Mouse (Mus musculus) neural tube, embryonic 11.5 days (tissue): ENCODE measurements around the gene Dio1. TPM values are rescaled to one million over a fixed set of nuclear protein-coding genes. Genes with fewer than 3 reads are reported as not detected.

Experiments
- ATAC-seq: fragments of 200-750 bp; cut with Nextera tagmentation; 2 replicates; pipeline ENCODE4 v1.8.0; 2017; ENCODE audit warnings: moderate number of reproducible peaks, mild to moderate bottlenecking, moderate TSS enrichment, moderate library complexity; ENCODE audit not compliant: insufficient read depth, low FRiP score, low TSS enrichment
- DNase-seq: peaks from one replicate; pipeline ENCODE4 v3.0.0-alpha.2; 2015; ENCODE audit warnings: low spot score
- H3K27ac ChIP-seq: fragments of 300-500 bp; sonication (generic); 2 replicates; pipeline ENCODE4 v1.5.1; 2014; ENCODE audit warnings: low read depth, mild to moderate bottlenecking, low read length
- H3K27me3 ChIP-seq: fragments of 300-500 bp; sonication (generic); 2 replicates; pipeline ENCODE4 v1.6.1; 2014; ENCODE audit warnings: mild to moderate bottlenecking, low read length, mixed read lengths; ENCODE audit not compliant: control insufficient read depth, insufficient read depth
- H3K36me3 ChIP-seq: fragments of 300-500 bp; sonication (generic); 2 replicates; pipeline ENCODE4 v1.6.1; 2014; ENCODE audit warnings: mild to moderate bottlenecking, low read length, moderate library complexity, mixed read lengths; ENCODE audit not compliant: control insufficient read depth, insufficient read depth
- H3K4me1 ChIP-seq: fragments of 300-500 bp; sonication (generic); 2 replicates; pipeline ENCODE4 v1.6.1; 2014; ENCODE audit warnings: low read length, mixed read lengths; ENCODE audit not compliant: control insufficient read depth, insufficient read depth
- H3K4me2 ChIP-seq: fragments of 300-500 bp; sonication (generic); 2 replicates; pipeline ENCODE4 v1.6.1; 2014; ENCODE audit warnings: low read depth, mild to moderate bottlenecking, moderate library complexity
- H3K4me3 ChIP-seq: fragments of 300-500 bp; sonication (generic); 2 replicates; pipeline ENCODE4 v1.5.1; 2014; ENCODE audit warnings: low read depth, low read length
- H3K9ac ChIP-seq: fragments of 300-500 bp; sonication (generic); 2 replicates; pipeline ENCODE4 v1.6.1; 2014; ENCODE audit warnings: mild to moderate bottlenecking, low read length
- H3K9me3 ChIP-seq: fragments of 300-500 bp; sonication (generic); 2 replicates; pipeline ENCODE4 v1.6.1; 2016; ENCODE audit warnings: low read length; ENCODE audit not compliant: control insufficient read depth
- WGBS: fragments of 180-500 bp; shearing (Covaris S2); extraction: QIAGEN DNeasy Blood & Tissue Kit; methylation state at CpG from one replicate; pipeline ENCODE4 v1.1.7; 2014; 5-methylcytosine and 5-hydroxymethylcytosine counted together
- polyA plus RNA-seq: library from polyadenylated mRNA; unstranded; fragments of >200 nt; fragmentation: Nextera tagmentation; extraction: Ambion mirVana; gene quantifications from 2 replicates; pipeline ENCODE4 v1.2.1, GENCODE M21; 2014

Gene Dio1
- polyA plus RNA-seq, 1 experiment from 2014 or later, result not detected

DNA sequence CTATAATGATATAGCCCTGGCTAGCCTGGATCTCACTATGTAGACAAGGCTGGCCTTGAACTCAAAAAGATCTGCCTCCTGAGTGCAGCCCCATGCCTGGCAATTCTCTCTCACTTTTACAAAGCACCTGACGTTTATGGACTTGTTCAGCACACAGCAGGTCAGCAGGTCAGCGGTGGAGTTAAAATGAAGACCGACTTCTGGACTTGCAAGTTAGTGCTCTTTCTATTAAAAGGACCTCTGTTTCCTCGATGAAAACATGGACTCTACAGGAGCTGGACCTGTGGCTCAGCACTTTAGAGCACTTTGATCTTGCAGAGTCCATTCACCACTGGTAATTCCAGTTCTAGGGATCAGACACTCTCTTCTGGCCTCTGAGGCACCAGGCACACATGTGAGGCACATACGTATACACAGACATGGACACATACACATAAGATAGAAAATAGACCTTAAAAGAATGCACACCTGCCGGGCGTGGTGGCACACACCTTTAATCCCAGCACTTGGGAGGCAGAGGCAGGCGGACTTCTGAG lies 8.8 kb downstream of the Dio1 start:
- Histone ChIP-seq H3K9ac (no peak overlapping the region), H3K36me3 (no peaks in the 10 kb centered on the region), H3K27ac (no peak overlapping the region), H3K9me3 (no peaks in the 10 kb centered on the region), H3K4me3 (no peak overlapping the region), H3K27me3 (no peaks in the 10 kb centered on the region), H3K4me1 (no peaks in the 10 kb centered on the region), H3K4me2 (no peak overlapping the region)
- ATAC-seq (no peak), DNase-seq (no peak)
- WGBS, result 85% methylated on average over 8 of the region's 8 CpGs

DNA sequence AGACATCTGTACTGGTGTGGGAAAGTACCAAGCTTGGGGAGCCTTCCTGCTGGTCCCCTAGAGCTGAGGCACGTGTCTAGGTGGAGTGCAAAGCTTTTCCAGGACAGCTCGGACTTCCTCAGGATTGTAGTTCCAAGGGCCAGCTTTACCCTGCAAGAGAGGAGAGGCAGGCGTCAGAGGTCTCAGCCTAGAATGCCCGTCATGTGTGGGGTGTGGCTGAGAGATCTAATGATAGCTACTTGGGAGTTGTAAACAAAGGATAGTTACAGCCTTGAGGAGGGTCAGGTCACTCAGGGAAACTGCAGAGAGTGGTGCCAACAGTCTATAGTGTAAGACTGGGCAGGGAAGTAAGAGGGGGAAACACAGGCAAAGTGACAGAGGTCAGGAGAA lies 14.7 kb downstream of the Dio1 start:
- WGBS, result 49% methylated on average over 4 of the region's 4 CpGs
- H3K9ac ChIP-seq, result no peak overlapping the region
- H3K4me3 ChIP-seq, result no peak overlapping the region
- no peaks in the 10 kb centered on the region for H3K9me3 ChIP-seq
- no peak overlapping the region for H3K4me2 ChIP-seq
- H3K27ac ChIP-seq, result no peak overlapping the region
- H3K4me1 ChIP-seq, result no peaks in the 10 kb centered on the region
- no peaks in the 10 kb centered on the region for H3K36me3 ChIP-seq
- ATAC-seq (no peak), DNase-seq (no peak)
- H3K27me3 ChIP-seq, result no peaks in the 10 kb centered on the region

DNA sequence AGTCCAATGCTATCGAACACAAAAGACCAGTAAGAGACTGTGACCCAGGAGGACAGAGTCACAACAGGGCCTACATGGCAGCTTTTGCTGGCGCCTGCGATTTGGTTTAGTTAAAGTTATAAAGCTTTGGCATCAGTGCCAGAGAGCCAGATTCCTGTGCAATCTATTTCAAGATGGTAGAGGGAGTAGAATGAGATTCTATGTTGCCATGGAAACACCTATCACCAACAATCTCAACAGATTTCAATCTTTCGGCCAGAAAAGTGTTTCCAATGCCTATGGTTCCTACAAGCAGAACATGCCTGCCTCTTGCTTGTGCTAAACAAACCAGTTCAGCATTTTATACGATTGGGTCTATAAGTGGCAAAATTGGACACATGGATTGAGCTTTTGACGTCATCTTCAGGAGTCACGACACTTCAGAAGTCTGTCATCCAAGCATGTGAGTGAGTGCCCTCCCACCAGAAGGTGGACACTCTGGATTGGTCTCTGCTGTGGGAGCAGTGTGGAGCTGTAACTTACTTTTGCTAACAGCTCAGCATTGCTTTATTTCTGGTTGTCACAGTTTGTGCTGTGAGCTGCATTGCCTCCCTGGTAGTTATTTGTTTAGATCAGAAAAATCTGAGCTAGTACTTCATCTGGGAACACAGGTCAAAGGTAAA lies 15.2 kb downstream of the Dio1 start:
- ATAC-seq (no peak), DNase-seq (no peak)
- Histone ChIP-seq H3K4me1 (no peaks in the 10 kb centered on the region), H3K27me3 (no peaks in the 10 kb centered on the region), H3K4me2 (no peak overlapping the region), H3K9ac (no peak overlapping the region), H3K9me3 (no peaks in the 10 kb centered on the region), H3K4me3 (no peak overlapping the region), H3K36me3 (no peaks in the 10 kb centered on the region), H3K27ac (no peak overlapping the region)
- WGBS, result 89% methylated on average over 7 of the region's 7 CpGs

DNA sequence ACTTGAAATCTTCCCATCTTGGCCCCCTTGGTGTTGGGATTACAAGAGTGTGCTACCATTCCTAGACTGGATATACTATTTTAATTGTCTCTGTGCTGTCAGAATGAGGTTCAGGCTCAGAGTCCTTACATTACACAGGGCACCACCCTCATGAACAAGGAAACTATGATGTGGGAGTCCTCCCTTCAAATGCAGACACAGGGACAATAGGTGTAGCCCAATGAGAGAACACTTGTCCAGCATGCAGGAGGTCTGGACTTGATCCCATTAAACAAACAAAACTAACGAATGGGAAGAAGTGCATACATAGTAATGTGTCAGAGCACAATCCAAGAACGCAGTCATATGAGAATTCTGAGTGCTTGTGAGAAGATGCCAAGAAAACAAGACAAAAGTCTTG lies 19.5 kb downstream of the Dio1 start:
- Histone ChIP-seq H3K4me2 (no peak overlapping the region), H3K4me1 (no peaks in the 10 kb centered on the region), H3K4me3 (no peak overlapping the region), H3K27me3 (no peaks in the 10 kb centered on the region), H3K9ac (no peak overlapping the region), H3K27ac (no peak overlapping the region), H3K9me3 (no peaks in the 10 kb centered on the region), H3K36me3 (no peaks in the 10 kb centered on the region)
- 92% methylated on average over 2 of the region's 2 CpGs for WGBS
- DNase-seq, result no peak
- ATAC-seq, result no peak

DNA sequence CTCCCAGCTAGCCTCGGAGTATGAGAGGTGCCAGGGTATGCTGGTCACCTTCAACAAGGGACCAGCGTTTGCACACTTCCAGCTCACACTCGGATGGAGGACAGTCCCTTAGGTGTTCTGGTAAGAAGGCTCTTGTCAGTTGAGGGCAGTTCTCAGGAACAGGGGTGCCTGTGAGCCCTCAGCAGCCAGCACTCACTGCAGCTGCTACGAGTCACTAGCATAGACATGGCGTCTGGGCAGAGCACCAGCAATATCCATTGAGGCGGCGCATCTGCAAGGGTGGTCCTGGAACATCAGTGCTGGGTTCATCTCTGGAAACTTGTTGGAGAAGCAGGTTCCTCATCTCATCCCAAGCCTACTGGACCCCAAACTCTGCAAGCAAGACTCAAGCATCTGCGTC lies 20.6 kb downstream of the Dio1 start:
- H3K4me3 ChIP-seq, result no peak overlapping the region
- no peak overlapping the region for H3K4me2 ChIP-seq
- DNase-seq, result no peak
- ATAC-seq, result no peak
- no peaks in the 10 kb centered on the region for H3K4me1 ChIP-seq
- H3K9ac ChIP-seq, result no peak overlapping the region
- WGBS, result 92% methylated on average over 8 of the region's 8 CpGs
- no peaks in the 10 kb centered on the region for H3K36me3 ChIP-seq
- no peak overlapping the region for H3K27ac ChIP-seq
- H3K9me3 ChIP-seq, result no peaks in the 10 kb centered on the region
- H3K27me3 ChIP-seq, result no peaks in the 10 kb centered on the region

DNA sequence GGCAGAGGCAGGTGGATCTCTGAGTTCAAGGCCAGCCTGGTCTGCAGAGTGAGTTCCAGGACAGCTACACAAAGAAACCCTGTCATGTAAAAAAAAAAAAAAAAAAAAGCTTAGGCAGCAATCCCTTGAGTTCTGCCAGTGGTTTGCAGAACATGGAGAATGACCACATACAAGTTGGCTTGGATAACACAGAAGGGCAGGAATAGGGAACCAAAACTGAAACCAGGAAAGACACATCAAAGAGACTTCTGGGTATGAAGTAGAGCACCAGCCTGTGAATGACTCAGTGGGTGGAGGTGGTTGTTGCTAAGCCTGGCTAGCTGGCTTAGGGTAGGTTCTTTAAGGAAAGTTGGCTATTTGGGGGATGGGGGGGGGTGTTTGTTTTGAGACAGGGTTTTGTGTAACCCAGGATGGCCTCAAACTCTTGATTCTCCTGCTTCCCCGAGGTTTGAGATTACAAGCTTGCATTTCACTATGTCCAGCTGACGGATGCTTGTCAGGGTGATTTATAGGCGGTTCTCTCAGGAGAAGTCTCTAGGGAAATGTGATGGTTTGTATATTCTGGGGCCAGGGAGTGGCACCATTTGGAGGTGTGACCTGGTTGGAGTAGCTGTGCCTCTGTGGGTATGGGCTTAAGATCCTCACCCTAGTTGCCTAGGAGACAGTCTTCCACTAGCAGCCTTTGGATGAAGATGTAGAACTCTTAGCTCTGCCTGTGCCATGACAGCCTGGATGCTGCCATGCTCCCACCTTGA lies 21.3 kb downstream of the Dio1 start:
- Histone ChIP-seq H3K4me1 (no peaks in the 10 kb centered on the region), H3K27me3 (no peaks in the 10 kb centered on the region), H3K36me3 (no peaks in the 10 kb centered on the region), H3K27ac (no peak overlapping the region), H3K9ac (no peak overlapping the region), H3K4me2 (no peak overlapping the region), H3K4me3 (no peak overlapping the region), H3K9me3 (no peaks in the 10 kb centered on the region)
- ATAC-seq (no peak), DNase-seq (no peak)
- WGBS, result 78% methylated on average over 3 of the region's 3 CpGs

DNA sequence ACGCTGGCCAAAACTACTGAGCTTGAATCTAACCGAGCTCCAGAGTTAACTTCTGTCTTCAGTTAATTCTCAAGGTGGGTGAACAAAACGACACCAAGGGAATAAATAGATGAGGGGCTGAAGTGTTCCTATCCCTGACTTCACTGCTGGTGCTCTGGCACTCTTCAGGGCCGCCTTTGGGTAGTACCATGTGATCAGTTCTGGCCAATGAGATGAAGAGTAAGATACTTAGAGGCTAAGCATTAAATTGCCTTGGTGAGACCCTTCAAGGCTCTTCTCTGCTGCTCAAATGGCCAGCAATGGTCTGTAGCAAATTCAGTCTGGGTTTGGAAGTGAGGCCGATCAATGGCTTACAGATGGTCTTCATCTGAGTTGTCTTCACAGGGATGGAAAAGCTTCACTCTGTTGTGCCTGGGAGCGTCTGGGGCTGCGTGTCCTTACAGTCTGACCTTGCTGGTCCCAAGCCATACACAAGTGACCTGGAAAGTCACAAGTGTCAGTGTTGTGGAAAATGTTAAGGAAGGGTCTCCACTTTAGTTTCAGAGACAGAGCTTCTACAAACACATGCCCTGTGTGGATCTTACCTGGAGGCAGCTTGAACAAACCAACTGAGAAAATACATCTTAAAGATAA lies 26.0 kb downstream of the Dio1 start:
- Histone ChIP-seq H3K4me2 (no peak overlapping the region), H3K4me1 (no peaks in the 10 kb centered on the region), H3K27ac (no peak overlapping the region), H3K9me3 (no peaks in the 10 kb centered on the region), H3K27me3 (no peaks in the 10 kb centered on the region), H3K4me3 (no peak overlapping the region), H3K36me3 (no peaks in the 10 kb centered on the region), H3K9ac (no peak overlapping the region)
- DNase-seq, result no peak
- no peak for ATAC-seq
- WGBS, result 79% methylated on average over 7 of the region's 7 CpGs

DNA sequence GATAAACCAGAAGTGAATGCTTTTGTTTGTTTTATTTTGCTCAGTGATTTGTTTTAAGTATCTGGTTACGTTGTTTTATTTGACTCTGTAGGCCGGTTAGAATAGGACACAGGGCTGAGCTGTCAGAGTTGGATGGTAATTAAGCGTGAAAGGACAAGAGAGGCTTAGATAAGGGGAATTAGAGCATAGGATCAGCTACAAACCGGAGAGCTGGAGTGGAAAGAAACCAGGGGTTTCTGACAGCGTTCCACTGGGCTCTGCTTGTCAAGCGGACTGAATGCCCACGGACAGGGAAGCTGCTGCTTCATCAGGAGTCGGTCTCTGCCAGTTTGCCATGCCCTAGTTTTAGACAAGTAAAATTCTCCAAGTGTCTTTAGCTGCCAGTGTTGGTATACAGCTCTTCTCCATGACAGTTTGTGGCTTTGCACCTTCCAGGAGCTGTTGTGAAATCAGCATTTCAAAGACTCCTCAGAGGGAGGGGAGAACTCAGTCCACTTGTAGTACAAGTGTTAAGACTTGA lies 28.7 kb downstream of the Dio1 start:
- DNase-seq, result no peak
- WGBS, result 14% methylated on average over 8 of the region's 8 CpGs
- no peaks in the 10 kb centered on the region for H3K36me3 ChIP-seq
- H3K4me2 ChIP-seq, result no peak overlapping the region
- no peaks in the 10 kb centered on the region for H3K9me3 ChIP-seq
- H3K9ac ChIP-seq, result no peak overlapping the region
- H3K27ac ChIP-seq, result no peak overlapping the region
- no peak overlapping the region for H3K4me3 ChIP-seq
- H3K4me1 ChIP-seq, result no peaks in the 10 kb centered on the region
- no peak for ATAC-seq
- no peaks in the 10 kb centered on the region for H3K27me3 ChIP-seq
